Mouse (Mus musculus) limb, embryonic 10.5 days (tissue): ENCODE results near the gene Ribc2. TPM values are rescaled to one million over a fixed set of nuclear protein-coding genes. Genes with fewer than 3 reads are reported as not detected.

ENCODE experiments used
- DNase-seq: peaks from one replicate; pipeline ENCODE4 v3.0.0-alpha.2; 2017; ENCODE audit warnings: low spot score
- H3K27ac ChIP-seq: fragments of 300-500 bp; sonication (generic); 2 replicates; pipeline ENCODE4 v1.5.1; 2016; ENCODE audit warnings: mild to moderate bottlenecking
- H3K27me3 ChIP-seq: fragments of 300-500 bp; sonication (generic); 2 replicates; pipeline ENCODE4 v1.6.1; 2016; ENCODE audit warnings: low read depth, mild to moderate bottlenecking; ENCODE audit not compliant: poor library complexity, severe bottlenecking
- H3K36me3 ChIP-seq: fragments of 300-500 bp; sonication (generic); 2 replicates; pipeline ENCODE4 v1.6.1; 2016; ENCODE audit warnings: mild to moderate bottlenecking, moderate library complexity
- H3K4me1 ChIP-seq: fragments of 300-500 bp; sonication (generic); 2 replicates; pipeline ENCODE4 v1.6.1; 2016
- H3K4me3 ChIP-seq: fragments of 300-500 bp; sonication (generic); 2 replicates; pipeline ENCODE4 v1.5.1; 2016; ENCODE audit warnings: mild to moderate bottlenecking, moderate library complexity
- H3K9me3 ChIP-seq: fragments of 300-500 bp; sonication (generic); replicated peaks from 2 replicates; pipeline ENCODE4 v1.6.1; 2016; ENCODE audit warnings: mild to moderate bottlenecking
- WGBS: fragments of 180-500 bp; shearing (Covaris S2); methylation state at CpG from one replicate; pipeline ENCODE4 v1.1.7; 2016; 5-methylcytosine and 5-hydroxymethylcytosine counted together
- polyA plus RNA-seq: library from polyadenylated mRNA; unstranded; fragments of >200 nt; fragmentation: Nextera tagmentation; extraction: Ambion mirVana; gene quantifications from 2 replicates; pipeline ENCODE4 v1.2.1, GENCODE M21; 2016

Ribc2 gene
- polyA plus RNA-seq, 1 experiment from 2014 or later, result 0.49 TPM

DNA sequence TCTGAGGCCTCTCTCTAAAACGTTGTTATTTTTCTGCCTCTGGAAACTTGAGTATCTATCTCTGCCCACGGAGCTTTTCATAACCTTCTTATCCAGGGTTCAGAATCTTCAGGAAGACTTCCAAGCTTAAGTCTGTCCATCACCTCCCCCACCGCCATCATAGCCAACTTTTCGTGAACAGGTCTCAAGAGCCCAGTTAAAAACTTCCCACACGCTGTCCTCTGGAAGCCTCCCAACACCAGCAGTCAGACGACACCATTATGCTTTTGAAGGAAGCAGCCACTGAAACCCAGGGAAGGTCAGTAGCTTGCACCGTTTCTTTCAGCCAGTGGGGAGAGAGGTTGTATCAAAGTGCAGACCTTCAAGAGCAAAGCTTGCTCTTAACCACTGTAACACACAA, 55.0 kb downstream of the Ribc2 start:
- Histone ChIP-seq H3K9me3 (no peaks in the 10 kb centered on the region), H3K4me1 (peaks cover 26% of the 10 kb centered on the region), H3K4me3 (no peak overlapping the region), H3K27me3 (no peaks in the 10 kb centered on the region), H3K36me3 (no peaks in the 10 kb centered on the region), H3K27ac (no peak overlapping the region)
- no peak for DNase-seq
- 86% methylated on average over 7 of the region's 7 CpGs for WGBS

- 56% methylated on average over 8 of the region's 8 CpGs for WGBS
- H3K27ac ChIP-seq, result peak overlapping the region; percentile 71
- DNase-seq, result no peak
These were observed 56.4 kb downstream of the Ribc2 start for GRCm38 (mm10) chr15:85188167-85188778.

More at GRCm38 (mm10) chr15:85188167-85188778, 56.4 kb downstream of the Ribc2 start:
- H3K4me1 ChIP-seq, result peaks cover 25% of the 10 kb centered on the region
- H3K4me3 ChIP-seq, result no peak overlapping the region
- no peaks in the 10 kb centered on the region for H3K36me3 ChIP-seq
- H3K9me3 ChIP-seq, result no peaks in the 10 kb centered on the region
- H3K27me3 ChIP-seq, result no peaks in the 10 kb centered on the region

Other genes starting within 250 kb of the Ribc2 start
- 1.2 and 1.3 TPM in 2 replicates for gene Gm29666, start 212.0 kb upstream of the Ribc2 start, polyA plus RNA-seq
- gene Nup50, start 208.7 kb upstream of the Ribc2 start, polyA plus RNA-seq, result 67.9 and 69.1 TPM in 2 replicates
- 9.7 and 10.1 TPM in 2 replicates for gene 5031439G07Rik, start 143.5 kb upstream of the Ribc2 start, polyA plus RNA-seq
- gene Upk3a, start 114.9 kb upstream of the Ribc2 start, polyA plus RNA-seq, result not detected in 2 replicates
- gene Fam118a, start 103.1 kb upstream of the Ribc2 start, polyA plus RNA-seq, result 30.0 and 30.4 TPM in 2 replicates
- 0.19 and 0.38 TPM in 2 replicates for gene Smc1b, start 114 bp upstream of the Ribc2 start, polyA plus RNA-seq
- gene Fbln1, start 73.9 kb downstream of the Ribc2 start, polyA plus RNA-seq, result 258 and 261 TPM in 2 replicates
- gene Atxn10, start 204.2 kb downstream of the Ribc2 start, polyA plus RNA-seq, result 284 and 311 TPM in 2 replicates